Mouse (Mus musculus) small intestine, adult 2 months (tissue): ENCODE data around the gene Cd300ld2.

ENCODE experiments used
- CTCF ChIP-seq: fragments of 200-500 bp; IDR thresholded peaks from 2 replicates; pipeline ENCODE4 v1.5.1; 2012; ENCODE audit warnings: low read depth, mild to moderate bottlenecking, control low read depth, inconsistent platforms, low read length, moderate library complexity, mixed read lengths; ENCODE audit not compliant: insufficient replicate concordance, insufficient read length; ENCODE audit errors: extremely low read depth
- POLR2A ChIP-seq: fragments of 200-500 bp; IDR thresholded peaks from 2 replicates; pipeline ENCODE4 v1.6.1; 2012; ENCODE audit warnings: low read depth, mild to moderate bottlenecking, control low read depth, inconsistent platforms, low read length, moderate library complexity

DNA sequence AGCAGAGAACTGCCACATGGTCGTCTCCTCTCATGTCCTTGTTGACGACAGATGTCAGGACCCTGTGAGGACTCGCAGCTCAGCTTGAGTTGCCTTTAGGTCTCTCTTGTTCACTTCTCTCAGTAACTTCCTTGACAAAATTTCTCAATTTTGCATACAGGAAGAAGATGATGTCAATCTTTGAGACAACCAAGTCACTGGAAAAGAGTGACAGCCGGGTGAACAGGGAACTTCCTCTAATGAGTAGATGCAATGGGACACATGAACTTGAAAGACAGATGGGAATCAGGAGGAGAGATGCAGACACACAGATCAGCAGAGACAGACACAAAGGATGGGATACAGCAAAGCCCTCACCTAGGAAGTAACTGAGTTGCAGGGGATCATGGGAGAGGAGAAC lies 26.2 kb downstream of the Cd300ld2 start, which contains the start of gene Cd300ld:
- no peak for TF ChIP-seq CTCF
- TF ChIP-seq POLR2A = no peak
